Mouse (Mus musculus) hindbrain, embryonic 15.5 days (tissue): ENCODE data around the gene Numb. TPM values are rescaled to one million over a fixed set of nuclear protein-coding genes. Genes with fewer than 3 reads are reported as not detected.

Experiments used
- ATAC-seq: fragments of 200-750 bp; cut with Nextera tagmentation; 2 replicates; pipeline ENCODE4 v1.8.0; 2017; ENCODE audit warnings: low read depth, moderate number of reproducible peaks, moderate TSS enrichment; ENCODE audit not compliant: low FRiP score
- H3K27ac ChIP-seq: fragments of 300-500 bp; sonication (generic); replicated peaks from 2 replicates; pipeline ENCODE4 v1.5.1; 2015; ENCODE audit warnings: mild to moderate bottlenecking, inconsistent platforms
- H3K27me3 ChIP-seq: fragments of 300-500 bp; sonication (generic); 2 replicates; pipeline ENCODE4 v1.6.1; 2015; ENCODE audit warnings: control low read depth, inconsistent platforms
- H3K36me3 ChIP-seq: fragments of 300-500 bp; sonication (generic); 2 replicates; pipeline ENCODE4 v1.6.1; 2015; ENCODE audit warnings: control low read depth, inconsistent platforms
- H3K4me1 ChIP-seq: fragments of 300-500 bp; sonication (generic); replicated peaks from 2 replicates; pipeline ENCODE4 v1.6.1; 2015; ENCODE audit warnings: control low read depth, inconsistent platforms
- H3K4me2 ChIP-seq: fragments of 300-500 bp; sonication (generic); 2 replicates; pipeline ENCODE4 v1.6.1; 2015; ENCODE audit warnings: moderate library complexity, mild to moderate bottlenecking, inconsistent platforms
- H3K4me3 ChIP-seq: fragments of 300-500 bp; sonication (generic); 2 replicates; pipeline ENCODE4 v1.5.1; 2015; ENCODE audit warnings: mild to moderate bottlenecking, inconsistent platforms
- H3K9ac ChIP-seq: fragments of 300-500 bp; sonication (generic); 2 replicates; pipeline ENCODE4 v1.6.1; 2015; ENCODE audit warnings: inconsistent platforms
- H3K9me3 ChIP-seq: fragments of 300-500 bp; sonication (generic); 2 replicates; pipeline ENCODE4 v1.6.1; 2016; ENCODE audit warnings: control low read depth, inconsistent platforms
- WGBS: fragments of 180-500 bp; shearing (Covaris S2); methylation state at CpG from one replicate; pipeline ENCODE4 v1.1.7; 2015; 5-methylcytosine and 5-hydroxymethylcytosine counted together
- polyA plus RNA-seq: library from polyadenylated mRNA; unstranded; fragments of >200 nt; fragmentation: Nextera tagmentation; extraction: Ambion mirVana; gene quantifications from 2 replicates; pipeline ENCODE4 v1.2.1, GENCODE M21; 2015

Numb gene
- polyA plus RNA-seq, 1 experiment from 2014 or later = 17.4 TPM

DNA sequence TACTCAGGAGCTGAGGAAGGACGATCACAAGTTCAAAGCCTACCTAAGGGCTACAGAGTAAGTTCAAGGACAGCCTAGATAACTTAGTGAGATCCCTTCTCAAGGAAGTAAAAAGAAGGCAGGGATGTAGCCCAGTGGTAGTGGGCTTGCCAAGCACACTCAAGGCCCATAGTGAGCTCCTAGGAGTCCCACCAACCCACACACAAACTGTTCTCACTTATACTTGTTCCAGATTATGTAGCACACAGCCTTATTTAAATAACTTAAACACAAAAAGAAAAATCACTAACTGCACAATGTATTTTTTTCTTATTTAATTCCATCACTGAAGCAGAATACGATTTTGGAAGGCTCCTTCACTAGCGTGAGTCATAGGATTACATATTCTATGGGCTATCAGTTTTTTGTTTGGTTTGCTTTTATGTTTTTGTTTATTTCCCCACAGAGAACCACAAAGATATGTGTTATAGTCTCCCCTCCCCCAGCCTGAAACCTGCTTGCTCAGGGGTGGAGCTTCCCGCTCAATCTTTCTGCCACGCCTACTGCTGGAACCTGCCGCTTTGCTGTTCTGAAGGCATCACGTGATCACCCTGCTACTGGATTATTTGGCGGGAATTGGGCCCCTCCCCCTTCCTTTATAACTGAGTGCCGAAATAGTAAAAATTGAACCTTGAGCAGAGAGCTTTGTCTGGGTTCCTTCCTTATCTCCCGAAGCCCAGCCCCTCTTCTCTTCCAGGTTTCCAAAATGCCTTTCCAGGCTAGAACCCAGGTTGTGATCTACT, 80.1 kb downstream of the Numb start:
- H3K27me3 ChIP-seq = no peaks in the 10 kb centered on the region
- no peak overlapping the region for H3K4me3 ChIP-seq
- no peaks in the 10 kb centered on the region for H3K4me1 ChIP-seq
- H3K36me3 ChIP-seq = peaks cover 24% of the 10 kb centered on the region
- no peak overlapping the region for H3K9ac ChIP-seq
- no peaks in the 10 kb centered on the region for H3K9me3 ChIP-seq
- no peak overlapping the region for H3K4me2 ChIP-seq
- ATAC-seq = no peak
- no peak overlapping the region for H3K27ac ChIP-seq
- WGBS = 91% methylated on average over 10 of the region's 10 CpGs

GRCm38 (mm10) chr12:83833979-83834378, 87.8 kb downstream of the Numb start:
- H3K27ac ChIP-seq = no peak overlapping the region
- no peaks in the 10 kb centered on the region for H3K27me3 ChIP-seq

DNA sequence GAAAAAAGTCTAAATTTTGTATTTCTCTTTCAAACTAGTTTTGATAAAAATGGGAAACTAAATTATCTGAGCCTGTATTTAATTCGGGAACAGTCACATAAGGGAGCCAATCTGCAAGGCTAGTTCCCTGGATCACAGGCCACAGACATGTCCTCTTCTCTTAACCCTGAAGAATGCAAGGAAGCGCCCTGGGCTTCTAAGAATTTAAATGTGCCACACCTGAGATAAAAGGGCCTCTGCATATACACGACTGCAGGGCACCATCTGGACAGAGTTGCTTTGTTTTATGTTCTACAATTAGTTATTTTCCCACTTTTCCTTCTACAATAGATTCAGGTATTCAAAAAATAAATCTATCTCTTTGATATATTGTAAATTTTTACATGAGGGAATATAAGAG, 91.3 kb downstream of the Numb start:
- Histone ChIP-seq H3K36me3 (0 out of 2 replicates have a peak, but pooled peaks cover 8% of the 10 kb centered on the region), H3K4me1 (no peaks in the 10 kb centered on the region), H3K27ac (no peak overlapping the region), H3K9ac (no peak overlapping the region), H3K27me3 (no peaks in the 10 kb centered on the region), H3K4me3 (no peak overlapping the region), H3K4me2 (no peak overlapping the region), H3K9me3 (no peaks in the 10 kb centered on the region)
- no peak for ATAC-seq
- 88% methylated on average over 3 of the region's 3 CpGs for WGBS

More at GRCm38 (mm10) chr12:83833979-83834378, 87.8 kb downstream of the Numb start:
- ATAC-seq = no peak
- Histone ChIP-seq H3K4me3 (no peak overlapping the region), H3K36me3 (peaks cover 24% of the 10 kb centered on the region), H3K9ac (no peak overlapping the region), H3K4me1 (no peaks in the 10 kb centered on the region), H3K9me3 (no peaks in the 10 kb centered on the region), H3K4me2 (no peak overlapping the region)
- WGBS = 94% methylated on average over 3 of the region's 3 CpGs

DNA sequence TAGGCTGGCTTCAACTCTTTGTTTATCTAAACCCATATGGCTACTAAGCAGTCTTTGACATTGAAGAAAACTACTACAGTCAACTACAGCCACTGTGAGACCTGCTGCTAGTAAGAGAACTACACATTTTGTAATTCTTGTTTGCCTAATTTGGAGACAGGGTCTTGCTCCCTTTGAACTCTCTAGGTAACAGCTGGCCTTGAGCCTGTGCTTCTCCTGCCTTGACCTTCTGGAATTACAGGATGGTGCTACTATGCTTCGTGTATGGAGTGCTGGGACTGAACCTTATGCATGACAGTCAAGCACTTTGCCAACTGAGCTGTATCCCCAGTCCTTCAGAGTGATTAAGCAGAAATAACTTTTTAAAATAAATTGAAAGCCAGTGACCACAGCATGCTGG, 105.1 kb downstream of the Numb start:
- Histone ChIP-seq H3K36me3 (no peaks in the 10 kb centered on the region), H3K27me3 (no peaks in the 10 kb centered on the region), H3K4me2 (no peak overlapping the region), H3K27ac (no peak overlapping the region), H3K4me3 (no peak overlapping the region), H3K9me3 (no peaks in the 10 kb centered on the region), H3K4me1 (no peaks in the 10 kb centered on the region), H3K9ac (no peak overlapping the region)
- WGBS = 90% methylated on average over 1 of the region's 1 CpGs
- ATAC-seq = no peak

DNA sequence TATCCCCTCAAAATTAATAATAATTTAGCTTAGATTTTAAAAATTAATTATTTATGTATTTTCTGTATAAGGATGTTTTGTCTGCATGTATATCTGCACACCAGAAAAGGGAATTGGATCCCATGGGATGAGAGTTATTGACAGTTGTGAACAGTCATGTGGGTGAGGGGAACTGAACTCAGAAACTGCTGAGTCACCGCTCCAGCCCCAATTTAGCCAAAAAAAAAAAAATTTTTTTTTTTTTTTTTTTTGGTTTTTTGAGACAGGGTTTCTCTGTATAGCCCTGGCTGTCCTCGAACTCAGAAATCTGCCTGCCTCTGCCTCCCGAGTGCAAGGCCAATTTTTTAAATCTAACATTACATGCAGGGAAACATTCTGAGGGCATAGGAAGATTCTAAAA, 109.8 kb downstream of the Numb start:
- ATAC-seq = no peak
- no peak overlapping the region for H3K4me2 ChIP-seq
- H3K4me1 ChIP-seq = no peaks in the 10 kb centered on the region
- peaks cover 11% of the 10 kb centered on the region for H3K36me3 ChIP-seq
- WGBS = 93% methylated on average over 3 of the region's 3 CpGs
- no peaks in the 10 kb centered on the region for H3K27me3 ChIP-seq
- H3K9ac ChIP-seq = no peak overlapping the region
- H3K27ac ChIP-seq = no peak overlapping the region
- H3K4me3 ChIP-seq = no peak overlapping the region
- H3K9me3 ChIP-seq = no peaks in the 10 kb centered on the region

DNA sequence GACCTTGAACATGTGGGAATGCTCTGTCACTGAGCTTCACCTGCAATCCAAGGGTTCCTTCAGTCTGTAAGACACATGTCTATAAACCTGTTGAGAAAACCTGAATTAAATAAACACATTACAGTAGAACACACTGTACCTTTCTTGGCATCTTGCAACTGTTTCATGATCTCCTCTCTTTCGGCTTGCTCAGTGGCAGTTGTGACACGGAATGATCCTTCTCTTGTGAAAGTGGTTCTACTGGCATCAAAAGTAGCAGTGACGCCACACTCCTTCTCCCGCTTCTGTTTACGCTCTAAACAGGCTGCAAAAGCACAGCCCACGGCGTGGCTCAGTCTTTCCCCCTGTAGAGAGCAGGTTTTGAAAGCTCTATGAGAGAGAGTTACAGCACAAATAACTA, 118.1 kb downstream of the Numb start:
- no peak overlapping the region for H3K9ac ChIP-seq
- no peak overlapping the region for H3K27ac ChIP-seq
- H3K4me2 ChIP-seq = no peak overlapping the region
- H3K36me3 ChIP-seq = peaks cover 59% of the 10 kb centered on the region
- H3K27me3 ChIP-seq = no peaks in the 10 kb centered on the region
- WGBS = 94% methylated on average over 7 of the region's 7 CpGs
- no peaks in the 10 kb centered on the region for H3K4me1 ChIP-seq
- no peak overlapping the region for H3K4me3 ChIP-seq
- no peak for ATAC-seq
- H3K9me3 ChIP-seq = no peaks in the 10 kb centered on the region

- Histone ChIP-seq H3K4me2 (no peak overlapping the region), H3K4me1 (no peaks in the 10 kb centered on the region), H3K9ac (no peak overlapping the region), H3K4me3 (no peak overlapping the region), H3K9me3 (no peaks in the 10 kb centered on the region), H3K27ac (no peak overlapping the region), H3K27me3 (no peaks in the 10 kb centered on the region), H3K36me3 (peaks cover 47% of the 10 kb centered on the region)
- ATAC-seq = 0 out of 2 replicates have a peak, but pooled peaks have one; percentile 48
- WGBS = 46% methylated on average over 9 of the region's 9 CpGs
Observed at GRCm38 (mm10) chr12:83800943-83801342, 120.8 kb downstream of the Numb start.

DNA sequence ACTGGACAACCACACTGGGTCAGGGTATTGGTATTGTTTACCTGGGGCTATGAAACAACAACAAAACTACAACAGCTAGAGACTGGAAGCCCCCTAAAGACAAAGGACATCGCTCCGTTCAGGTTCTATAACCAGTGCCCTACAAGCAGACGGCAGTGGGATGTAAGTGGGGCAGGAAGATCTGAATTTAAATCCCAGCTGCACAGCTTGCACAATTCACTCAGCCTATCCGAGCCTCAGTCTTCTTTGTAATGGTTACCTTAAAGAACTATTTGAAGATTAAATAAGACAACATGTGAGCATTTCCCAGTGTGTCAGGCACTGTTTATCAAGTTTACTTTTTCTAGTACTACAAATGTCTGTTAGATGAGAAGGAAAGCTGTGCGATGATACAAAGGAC, 123.4 kb downstream of the Numb start:
- Histone ChIP-seq H3K4me1 (no peaks in the 10 kb centered on the region), H3K9me3 (no peaks in the 10 kb centered on the region), H3K36me3 (peaks cover 28% of the 10 kb centered on the region), H3K27me3 (no peaks in the 10 kb centered on the region), H3K27ac (no peak overlapping the region), H3K9ac (no peak overlapping the region), H3K4me2 (no peak overlapping the region), H3K4me3 (no peak overlapping the region)
- 95% methylated on average over 5 of the region's 5 CpGs for WGBS
- no peak for ATAC-seq

GRCm38 (mm10) chr12:83795586-83795985, 126.1 kb downstream of the Numb start:
- no peak for ATAC-seq
- Histone ChIP-seq H3K4me2 (no peak overlapping the region), H3K36me3 (peaks cover 22% of the 10 kb centered on the region), H3K27me3 (no peaks in the 10 kb centered on the region), H3K9ac (no peak overlapping the region), H3K9me3 (no peaks in the 10 kb centered on the region), H3K4me1 (no peaks in the 10 kb centered on the region), H3K27ac (no peak overlapping the region), H3K4me3 (no peak overlapping the region)
- 93% methylated on average over 7 of the region's 7 CpGs for WGBS

DNA sequence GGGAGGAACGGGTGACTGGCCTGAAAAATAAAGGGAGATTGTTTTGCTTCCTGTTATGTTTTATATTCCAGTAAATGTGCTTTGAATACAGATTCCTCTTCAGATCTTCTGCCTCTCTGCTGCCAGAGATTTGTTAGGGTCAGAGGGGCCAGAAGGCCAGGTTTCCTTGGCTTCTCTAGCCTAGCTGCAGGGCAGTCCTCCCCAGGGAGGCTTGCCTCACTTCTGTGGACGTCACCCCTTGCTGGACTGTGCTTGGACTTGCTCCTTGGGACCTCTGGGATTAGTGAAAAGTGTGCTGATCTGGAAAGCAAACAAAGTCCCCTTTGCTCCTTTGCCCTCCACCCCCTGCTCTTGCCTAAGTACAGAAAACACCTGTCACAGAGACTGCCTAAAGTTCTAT, 126.7 kb downstream of the Numb start:
- 65% methylated on average over 2 of the region's 2 CpGs for WGBS

DNA sequence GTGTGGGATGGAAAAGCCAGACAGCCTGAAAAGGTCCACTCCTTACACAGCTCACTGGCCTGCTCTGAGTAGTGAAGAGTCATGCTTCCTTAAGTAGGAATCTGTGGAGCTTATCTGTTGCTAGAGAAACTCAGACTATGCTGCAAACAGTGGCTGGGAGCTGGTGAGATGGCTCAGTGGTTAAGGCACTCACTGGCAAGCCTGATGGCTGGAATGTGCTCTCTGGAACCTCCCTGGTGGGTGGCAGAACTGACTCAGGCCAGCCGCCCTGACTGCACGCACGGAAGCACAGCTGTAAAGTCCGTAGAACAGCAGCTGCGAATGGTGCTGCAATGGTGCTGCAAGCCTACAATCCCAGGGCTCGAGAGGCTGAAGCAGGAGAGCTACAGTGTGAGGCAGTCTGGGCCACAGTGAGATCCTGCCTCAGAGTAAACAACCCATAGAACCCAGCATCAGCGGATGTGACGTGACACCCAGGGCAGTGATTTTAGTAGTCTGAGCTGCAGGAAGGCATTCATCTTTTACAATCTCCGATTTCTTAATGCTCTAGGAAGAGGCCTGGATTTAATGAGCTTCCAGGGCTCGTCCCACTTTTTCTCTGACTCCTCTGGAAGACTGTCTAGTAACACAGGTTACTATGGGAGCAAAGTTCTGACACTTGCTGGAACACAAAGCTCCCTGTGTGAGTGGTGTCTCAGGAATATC, 128.9 kb downstream of the Numb start:
- 76% methylated on average over 10 of the region's 10 CpGs for WGBS
- Histone ChIP-seq H3K27ac (0 out of 2 replicates have a peak overlapping the region, but pooled peaks have one; percentile 19), H3K36me3 (peaks cover 9% of the 10 kb centered on the region), H3K9me3 (no peaks in the 10 kb centered on the region), H3K4me2 (no peak overlapping the region), H3K4me1 (no peaks in the 10 kb centered on the region), H3K4me3 (no peak overlapping the region), H3K27me3 (no peaks in the 10 kb centered on the region), H3K9ac (no peak overlapping the region)
- ATAC-seq = no peak

More for the DNA sequence above, 126.7 kb downstream of the Numb start:
- Histone ChIP-seq H3K9me3 (no peaks in the 10 kb centered on the region), H3K9ac (no peak overlapping the region), H3K36me3 (peaks cover 17% of the 10 kb centered on the region), H3K27me3 (no peaks in the 10 kb centered on the region), H3K4me1 (no peaks in the 10 kb centered on the region), H3K27ac (no peak overlapping the region), H3K4me3 (no peak overlapping the region), H3K4me2 (no peak overlapping the region)
- no peak for ATAC-seq

GRCm38 (mm10) chr12:83791737-83792136, 130.0 kb downstream of the Numb start:
- Histone ChIP-seq H3K4me1 (no peaks in the 10 kb centered on the region), H3K27ac (peak overlapping the region; percentile 58), H3K36me3 (peaks cover 4% of the 10 kb centered on the region; the same call in 1 of the 2 replicates), H3K9ac (no peak overlapping the region), H3K4me3 (no peak overlapping the region), H3K27me3 (no peaks in the 10 kb centered on the region), H3K9me3 (no peaks in the 10 kb centered on the region), H3K4me2 (no peak overlapping the region)
- 73% methylated on average over 10 of the region's 10 CpGs for WGBS
- peak; percentile 72; the same call in 1 of the 2 replicates for ATAC-seq
